In genomic region chr10:16337546-16337945, GRCm38 (mm10) we compare ENCODE assay signal across 16 mouse cellular contexts.
"Had no signal": no experiment of that assay in that cellular context is flagged by ENCODE, and none has a peak within 500 bp of the region (broad histone marks: within the 10 kb centered on the region; RNA-seq: fewer than 3 reads in every experiment).

No protein-coding gene starts in this region.

- H3K4me3 ChIP-seq: lung, embryonic 15.5 days; megakaryocyte, embryonic 14.5 days; midbrain, embryonic 13.5 days; midbrain, embryonic 15.5 days; neural tube, embryonic 12.5 days had no signal

- H3K27ac ChIP-seq: lung, embryonic 15.5 days; macrophage; midbrain, embryonic 13.5 days; midbrain, embryonic 15.5 days; neural tube, embryonic 12.5 days had no signal

- H3K4me2 ChIP-seq: lung, embryonic 15.5 days; midbrain, embryonic 11.5 days; midbrain, embryonic 13.5 days; midbrain, embryonic 15.5 days; neural tube, embryonic 12.5 days had no signal

- H3K36me3 ChIP-seq: lung, embryonic 15.5 days; midbrain, embryonic 13.5 days; midbrain, embryonic 15.5 days; neural tube, embryonic 12.5 days had no signal

- H3K9ac ChIP-seq: lung, embryonic 15.5 days; midbrain, embryonic 13.5 days; midbrain, embryonic 15.5 days; neural tube, embryonic 12.5 days had no signal

- ATAC-seq: lung, postnatal 0 days; midbrain, embryonic 13.5 days; midbrain, embryonic 15.5 days had no signal

- DNase-seq: lung, adult 18-20 months; lung, postnatal 14 days; lung, postnatal 36 days; right cerebral cortex, postnatal 14 days; spleen, adult 18-20 months; thymus, adult 18-20 months; thymus, postnatal 14 days; thymus, postnatal 36 days had no signal

- H3K27me3 ChIP-seq: lung, embryonic 15.5 days; megakaryocyte, embryonic 14.5 days; midbrain, embryonic 13.5 days; midbrain, embryonic 15.5 days; neural tube, embryonic 12.5 days had no signal

- H3K4me1 ChIP-seq: lung, embryonic 15.5 days; megakaryocyte, embryonic 14.5 days; midbrain, embryonic 13.5 days; midbrain, embryonic 15.5 days; neural tube, embryonic 12.5 days had no signal

- H3K9me3 ChIP-seq: lung, embryonic 15.5 days; megakaryocyte, embryonic 14.5 days; midbrain, embryonic 13.5 days; midbrain, embryonic 15.5 days; neural tube, embryonic 12.5 days had no signal
